Mouse (Mus musculus) midbrain, embryonic 13.5 days (tissue): ENCODE measurements around the gene Tex33. TPM values are rescaled to one million over a fixed set of nuclear protein-coding genes. Genes with fewer than 3 reads are reported as not detected.

Experiments used
- ATAC-seq: fragments of 200-750 bp; cut with Nextera tagmentation; 2 replicates; pipeline ENCODE4 v1.8.0; 2017; ENCODE audit warnings: mild to moderate bottlenecking, moderate TSS enrichment, moderate library complexity
- H3K27ac ChIP-seq: fragments of 300-500 bp; sonication (generic); 2 replicates; pipeline ENCODE4 v1.5.1; 2015; ENCODE audit warnings: inconsistent platforms, mild to moderate bottlenecking, moderate library complexity
- H3K27me3 ChIP-seq: fragments of 300-500 bp; sonication (generic); 2 replicates; pipeline ENCODE4 v1.6.1; 2015; ENCODE audit warnings: mild to moderate bottlenecking, inconsistent platforms
- H3K36me3 ChIP-seq: fragments of 300-500 bp; sonication (generic); 2 replicates; pipeline ENCODE4 v1.6.1; 2015; ENCODE audit warnings: mild to moderate bottlenecking, inconsistent platforms
- H3K4me1 ChIP-seq: fragments of 300-500 bp; sonication (generic); replicated peaks from 2 replicates; pipeline ENCODE4 v1.6.1; 2015; ENCODE audit warnings: inconsistent platforms
- H3K4me2 ChIP-seq: fragments of 300-500 bp; sonication (generic); replicated peaks from 2 replicates; pipeline ENCODE4 v1.6.1; 2015; ENCODE audit warnings: moderate library complexity, mild to moderate bottlenecking, inconsistent platforms
- H3K4me3 ChIP-seq: fragments of 300-500 bp; sonication (generic); replicated peaks from 2 replicates; pipeline ENCODE4 v1.5.1; 2015; ENCODE audit warnings: mild to moderate bottlenecking, inconsistent platforms
- H3K9ac ChIP-seq: fragments of 300-500 bp; sonication (generic); replicated peaks from 2 replicates; pipeline ENCODE4 v1.6.1; 2015; ENCODE audit warnings: mild to moderate bottlenecking, inconsistent platforms
- H3K9me3 ChIP-seq: fragments of 300-500 bp; sonication (generic); 2 replicates; pipeline ENCODE4 v1.6.1; 2016; ENCODE audit warnings: mild to moderate bottlenecking, inconsistent platforms
- WGBS: fragments of 180-500 bp; shearing (Covaris S2); methylation state at CpG from one replicate; pipeline ENCODE4 v1.1.7; 2015; 5-methylcytosine and 5-hydroxymethylcytosine counted together
- polyA plus RNA-seq: library from polyadenylated mRNA; unstranded; fragments of >200 nt; fragmentation: Nextera tagmentation; extraction: Ambion mirVana; gene quantifications from 2 replicates; pipeline ENCODE4 v1.2.1, GENCODE M21; 2015

Gene Tex33
- polyA plus RNA-seq, 1 experiment from 2014 or later: not detected

DNA sequence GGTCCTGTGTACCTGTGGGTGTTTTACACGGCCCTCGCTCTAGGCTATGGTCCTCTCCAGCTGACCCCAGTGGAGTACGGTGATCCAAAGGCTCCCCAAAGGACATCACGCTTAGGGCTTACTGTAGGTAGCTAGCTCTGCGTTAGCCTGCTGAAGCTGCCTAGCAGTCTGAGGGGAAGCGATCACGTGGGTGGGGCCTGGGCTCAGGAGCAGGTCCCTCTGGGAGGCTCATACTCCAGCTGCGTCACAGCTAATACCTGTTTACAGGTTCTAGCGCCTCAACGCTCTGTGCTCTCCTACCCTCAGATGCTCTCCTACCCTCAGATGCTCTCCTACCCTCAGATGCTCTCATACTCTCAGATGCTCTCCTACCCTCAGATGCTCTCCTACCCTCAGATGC, 35.2 kb upstream of the Tex33 start:
- Histone ChIP-seq H3K9me3 (no peaks in the 10 kb centered on the region), H3K27ac (no peak overlapping the region), H3K27me3 (peaks cover 3% of the 10 kb centered on the region; the same call in 1 of the 2 replicates), H3K36me3 (peaks cover 39% of the 10 kb centered on the region), H3K9ac (no peak overlapping the region), H3K4me1 (peaks cover 46% of the 10 kb centered on the region), H3K4me3 (no peak overlapping the region), H3K4me2 (no peak overlapping the region)
- no peak for ATAC-seq
- WGBS: 87% methylated on average over 10 of the region's 10 CpGs

DNA sequence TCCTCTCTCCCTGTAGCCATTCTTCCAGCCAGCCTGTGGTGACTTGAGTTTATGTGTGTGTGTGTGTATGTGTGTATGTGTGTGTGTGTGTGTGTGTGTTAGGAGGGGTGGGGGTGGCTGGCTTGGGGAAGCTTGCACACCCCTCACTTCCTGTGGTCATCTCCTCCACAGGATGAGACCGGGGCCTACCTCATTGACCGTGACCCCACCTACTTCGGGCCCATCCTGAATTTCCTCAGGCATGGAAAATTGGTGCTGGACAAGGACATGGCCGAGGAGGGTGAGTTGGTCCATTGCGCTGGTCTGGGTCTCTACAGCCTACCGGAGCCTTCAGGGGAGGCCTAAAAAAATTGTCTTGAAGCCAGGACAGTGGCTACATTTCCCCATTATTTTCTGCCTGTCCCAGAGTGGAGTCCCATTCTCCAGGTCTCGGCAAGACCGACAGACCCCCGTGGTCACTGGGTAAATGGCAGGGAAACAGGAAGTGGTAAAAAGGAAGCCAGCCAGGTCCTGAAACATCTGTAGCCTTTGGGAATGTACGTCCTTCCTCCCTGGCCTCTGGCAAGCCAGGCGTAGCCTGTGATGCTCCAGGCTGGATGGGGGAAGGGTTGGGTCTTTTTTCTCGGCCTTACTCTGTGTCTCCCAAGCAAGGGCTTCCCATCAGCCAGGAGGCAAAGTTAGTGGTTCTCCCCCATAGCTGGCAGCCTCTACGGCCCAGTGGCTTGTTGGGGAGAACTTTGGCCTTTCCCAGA, 34.3 kb upstream of the Tex33 start:
- Histone ChIP-seq H3K4me1 (peaks cover 38% of the 10 kb centered on the region), H3K4me3 (peak overlapping the region; percentile 93), H3K9me3 (no peaks in the 10 kb centered on the region), H3K36me3 (peaks cover 32% of the 10 kb centered on the region), H3K27ac (0 out of 2 replicates have a peak overlapping the region, but pooled peaks have one; percentile 1), H3K4me2 (peak overlapping the region; percentile 89), H3K27me3 (peaks cover 4% of the 10 kb centered on the region; the same call in 1 of the 2 replicates), H3K9ac (peak overlapping the region; percentile 93)
- ATAC-seq: no peak
- WGBS: 87% methylated on average over 13 of the region's 13 CpGs

DNA sequence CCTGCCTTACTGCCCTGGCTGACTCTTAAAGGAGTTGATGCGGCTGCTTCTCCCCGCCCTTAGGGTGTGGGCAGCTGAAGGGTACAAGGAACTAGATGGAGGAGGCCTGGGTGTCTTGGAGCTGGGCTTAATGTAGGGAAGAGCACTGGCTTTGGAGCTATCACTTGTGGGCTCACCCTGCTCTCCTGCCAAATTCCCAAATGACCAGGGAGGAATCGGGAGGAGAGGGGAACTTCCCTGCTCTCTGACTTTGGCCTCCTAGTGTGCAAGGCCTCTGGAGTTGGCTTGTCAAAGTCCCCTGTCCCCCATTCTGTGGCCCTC, 33.4 kb upstream of the Tex33 start:
- ATAC-seq: no peak; the same call in 1 of the 2 replicates
- Histone ChIP-seq H3K27ac (peak overlapping the region; percentile 72), H3K4me3 (peak overlapping the region; percentile 93), H3K36me3 (peaks cover 26% of the 10 kb centered on the region), H3K4me2 (peak overlapping the region; percentile 89), H3K27me3 (peaks cover 12% of the 10 kb centered on the region), H3K4me1 (peaks cover 29% of the 10 kb centered on the region), H3K9me3 (no peaks in the 10 kb centered on the region), H3K9ac (peak overlapping the region; percentile 93)
- 0% methylated on average over 3 of the region's 3 CpGs for WGBS

- WGBS: 2% methylated on average over 52 of the region's 52 CpGs
- Histone ChIP-seq H3K27me3 (peaks cover 16% of the 10 kb centered on the region), H3K27ac (peak within 1 kb of the TSS; percentile 72), H3K4me2 (peak within 1 kb of the TSS; percentile 89), H3K4me1 (peaks cover 25% of the 10 kb centered on the region), H3K9ac (peak within 1 kb of the TSS; percentile 93), H3K4me3 (peak within 1 kb of the TSS; percentile 93), H3K9me3 (no peaks in the 10 kb centered on the region), H3K36me3 (peaks cover 21% of the 10 kb centered on the region)
- peak; percentile 94 for ATAC-seq
Observed at GRCm38 (mm10) chr15:78428391-78429138, 32.9 kb upstream of the Tex33 start, which contains the start of gene Kctd17. Gene Kctd17, plus strand, starts transcription at chr15:78428564.

DNA sequence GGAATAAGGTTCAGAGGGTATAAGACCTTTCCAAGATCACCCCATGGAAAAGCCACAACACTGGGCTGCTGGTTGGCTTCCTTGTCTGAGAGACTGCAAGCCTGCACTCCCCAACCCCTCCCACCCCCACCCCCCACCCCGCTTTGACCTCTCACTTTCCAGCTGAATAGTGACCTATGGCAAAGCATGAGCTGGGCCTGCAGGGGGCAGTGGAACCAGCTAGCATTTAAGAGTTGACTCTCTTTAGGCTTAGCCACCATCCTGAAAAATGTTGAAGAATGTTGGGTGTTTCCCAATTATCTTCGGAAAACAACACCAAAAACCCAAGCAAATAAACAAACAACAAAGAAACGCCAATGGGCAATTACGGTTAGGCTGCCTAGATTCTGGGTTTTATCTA, 29.5 kb upstream of the Tex33 start:
- H3K9ac ChIP-seq: no peak overlapping the region
- no peak overlapping the region for H3K4me2 ChIP-seq
- no peaks in the 10 kb centered on the region for H3K36me3 ChIP-seq
- H3K4me3 ChIP-seq: no peak overlapping the region
- H3K27me3 ChIP-seq: peaks cover 23% of the 10 kb centered on the region
- no peak for ATAC-seq
- 68% methylated on average over 4 of the region's 4 CpGs for WGBS
- no peaks in the 10 kb centered on the region for H3K9me3 ChIP-seq
- H3K27ac ChIP-seq: no peak overlapping the region
- H3K4me1 ChIP-seq: peaks cover 23% of the 10 kb centered on the region

DNA sequence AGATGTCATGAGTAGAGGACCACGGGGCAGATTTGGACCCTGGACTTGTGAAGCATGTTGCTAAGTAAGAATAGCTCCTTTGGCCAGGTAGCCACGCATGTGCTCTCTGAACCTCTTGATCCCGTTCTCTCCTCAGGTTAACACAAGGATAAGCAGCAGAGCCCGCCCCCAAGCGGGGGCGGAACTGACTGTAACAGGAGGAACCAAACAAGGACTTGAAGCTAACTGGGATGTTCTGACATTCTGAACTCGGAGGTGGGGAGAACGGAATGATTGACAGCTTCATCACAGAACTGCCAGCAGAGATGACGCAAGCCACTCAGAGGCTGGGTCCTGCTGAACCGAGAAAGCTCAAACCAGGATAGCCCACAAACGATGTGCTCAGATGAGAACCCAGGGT, 28.8 kb upstream of the Tex33 start:
- WGBS: 25% methylated on average over 11 of the region's 11 CpGs
- no peak for ATAC-seq
- Histone ChIP-seq H3K36me3 (no peaks in the 10 kb centered on the region), H3K27me3 (peaks cover 23% of the 10 kb centered on the region), H3K9me3 (no peaks in the 10 kb centered on the region), H3K4me1 (peaks cover 16% of the 10 kb centered on the region), H3K9ac (no peak overlapping the region), H3K27ac (no peak overlapping the region), H3K4me3 (no peak overlapping the region), H3K4me2 (no peak overlapping the region)

GRCm38 (mm10) chr15:78422046-78422956, 26.6 kb upstream of the Tex33 start:
- Histone ChIP-seq H3K4me3 (no peak overlapping the region), H3K4me1 (peaks cover 5% of the 10 kb centered on the region; the same call in 1 of the 2 replicates), H3K27ac (no peak overlapping the region), H3K9me3 (no peaks in the 10 kb centered on the region), H3K36me3 (no peaks in the 10 kb centered on the region), H3K9ac (no peak overlapping the region), H3K27me3 (peaks cover 23% of the 10 kb centered on the region), H3K4me2 (0 out of 2 replicates have a peak overlapping the region, but pooled peaks have one; percentile 15)
- 16% methylated on average over 16 of the region's 16 CpGs for WGBS
- ATAC-seq: peak; percentile 79; the same call in 1 of the 2 replicates

GRCm38 (mm10) chr15:78420395-78420794, 24.7 kb upstream of the Tex33 start:
- no peak for ATAC-seq
- peaks cover 20% of the 10 kb centered on the region for H3K27me3 ChIP-seq
- H3K4me3 ChIP-seq: no peak overlapping the region
- H3K4me2 ChIP-seq: no peak overlapping the region
- H3K9me3 ChIP-seq: no peaks in the 10 kb centered on the region
- H3K9ac ChIP-seq: no peak overlapping the region
- peaks cover 10% of the 10 kb centered on the region; the same call in 1 of the 2 replicates for H3K4me1 ChIP-seq
- WGBS: 89% methylated on average over 13 of the region's 13 CpGs
- no peak overlapping the region for H3K27ac ChIP-seq
- no peaks in the 10 kb centered on the region for H3K36me3 ChIP-seq

DNA sequence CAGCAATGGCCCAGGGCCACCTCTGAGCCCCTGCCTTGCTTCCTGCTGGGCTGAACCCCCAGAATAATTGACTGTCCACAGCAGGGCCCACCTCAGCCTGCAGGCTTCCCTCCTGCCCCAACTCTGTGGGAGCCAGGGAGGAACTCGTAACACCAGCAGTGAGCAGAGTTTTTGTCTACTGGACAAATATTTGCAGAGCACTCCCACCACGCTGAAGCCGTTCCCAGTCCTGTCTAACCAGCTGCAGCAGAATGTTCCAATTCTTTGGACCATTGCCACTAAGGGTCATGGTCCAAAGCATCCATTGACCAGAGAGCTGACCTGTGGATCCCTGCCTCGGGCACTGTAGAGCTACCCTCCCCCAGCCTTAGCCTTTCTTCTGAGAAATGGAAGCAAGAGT, 21.2 kb upstream of the Tex33 start:
- Histone ChIP-seq H3K9me3 (no peaks in the 10 kb centered on the region), H3K27me3 (peaks cover 6% of the 10 kb centered on the region; the same call in 1 of the 2 replicates), H3K4me1 (peaks cover 5% of the 10 kb centered on the region; the same call in 1 of the 2 replicates), H3K27ac (no peak overlapping the region), H3K4me2 (no peak overlapping the region), H3K4me3 (no peak overlapping the region), H3K36me3 (0 out of 2 replicates have a peak, but pooled peaks cover 3% of the 10 kb centered on the region), H3K9ac (no peak overlapping the region)
- ATAC-seq: no peak
- WGBS: 13% methylated on average over 4 of the region's 4 CpGs

DNA sequence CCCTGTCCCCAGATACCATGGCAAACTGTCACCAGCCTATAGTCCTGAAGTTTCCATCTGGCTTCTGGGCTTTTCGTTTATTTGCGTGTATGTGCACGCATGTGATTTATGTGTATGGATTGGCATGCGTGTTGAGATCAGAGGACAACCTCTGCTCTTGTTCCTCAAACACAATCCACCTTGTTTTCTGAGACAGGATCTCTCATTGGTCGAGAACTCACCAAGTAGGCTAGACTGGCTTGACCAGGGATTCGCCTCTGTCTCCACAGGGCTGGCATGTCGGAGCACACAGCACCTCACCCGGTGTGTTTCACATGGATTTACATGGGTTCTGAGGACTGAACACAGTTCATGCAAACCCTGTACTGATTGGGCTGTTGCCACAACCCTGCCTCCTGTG, 18.4 kb upstream of the Tex33 start:
- Histone ChIP-seq H3K4me2 (no peak overlapping the region), H3K36me3 (0 out of 2 replicates have a peak, but pooled peaks cover 3% of the 10 kb centered on the region), H3K9me3 (no peaks in the 10 kb centered on the region), H3K27me3 (peaks cover 30% of the 10 kb centered on the region), H3K9ac (no peak overlapping the region), H3K4me3 (no peak overlapping the region), H3K27ac (no peak overlapping the region), H3K4me1 (peaks cover 17% of the 10 kb centered on the region)
- 96% methylated on average over 8 of the region's 8 CpGs for WGBS
- ATAC-seq: no peak

DNA sequence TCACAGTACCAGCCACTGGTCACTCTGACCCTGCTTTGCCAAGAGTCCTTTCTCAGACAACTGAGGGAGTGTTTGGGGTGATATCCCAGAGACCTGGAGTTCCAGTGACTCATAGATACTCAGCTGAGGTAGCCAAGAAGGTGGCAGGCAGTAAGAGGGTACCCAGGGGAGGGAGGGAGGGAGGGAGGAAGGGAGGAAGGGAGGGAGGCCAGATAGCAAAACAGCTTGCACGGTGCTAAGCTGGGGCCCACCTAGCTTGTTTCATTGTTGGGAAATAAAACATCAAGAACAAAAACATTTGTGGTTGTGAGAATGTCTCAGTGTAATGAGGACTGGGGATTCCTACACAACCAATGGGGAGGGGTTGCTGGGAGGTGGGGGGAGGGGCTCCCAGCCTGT, 18.0 kb upstream of the Tex33 start:
- Histone ChIP-seq H3K4me2 (no peak overlapping the region), H3K27me3 (peaks cover 34% of the 10 kb centered on the region), H3K27ac (no peak overlapping the region), H3K9ac (no peak overlapping the region), H3K4me1 (peaks cover 17% of the 10 kb centered on the region), H3K4me3 (no peak overlapping the region), H3K36me3 (0 out of 2 replicates have a peak, but pooled peaks cover 3% of the 10 kb centered on the region), H3K9me3 (no peaks in the 10 kb centered on the region)
- WGBS: 55% methylated on average over 1 of the region's 1 CpGs
- no peak for ATAC-seq
